Mouse (Mus musculus) ovary, adult 2 months (tissue): ENCODE measurements around the gene Kcnj13. TPM values are rescaled to one million over a fixed set of nuclear protein-coding genes. Genes with fewer than 3 reads are reported as not detected.

Experiments
- polyA plus RNA-seq: library from polyadenylated mRNA; depleted of rRNA; stranded (reverse); fragments of >200 nt; gene quantifications from 2 replicates; pipeline ENCODE4 v1.2.3, GENCODE M21; 2012; rRNA removed

Kcnj13 gene
- 0.12 and 0.17 TPM in 2 replicates for polyA plus RNA-seq

GRCm38 (mm10) chr1:87394594-87394993 lies at the start of gene Kcnj13:
Gene Kcnj13, minus strand, starts transcription at chr1:87394729.

Other genes with a start within 250 kb of the Kcnj13 start
- 2.5 and 3.4 TPM in 2 replicates for gene Ecel1, start 238.2 kb downstream of the Kcnj13 start, polyA plus RNA-seq
- gene Prss56, start 211.4 kb downstream of the Kcnj13 start, polyA plus RNA-seq, result 0.69 and 1.3 TPM in 2 replicates
- gene Chrnd, start 204.1 kb downstream of the Kcnj13 start, polyA plus RNA-seq, result 0.41 and 0.55 TPM in 2 replicates
- 0.33 and 0.85 TPM in 2 replicates for gene Chrng, start 190.1 kb downstream of the Kcnj13 start, polyA plus RNA-seq
- 21.6 and 28.3 TPM in 2 replicates for gene Eif4e2, start 180.8 kb downstream of the Kcnj13 start, polyA plus RNA-seq
- gene Efhd1, start 130.4 kb downstream of the Kcnj13 start, polyA plus RNA-seq, result 137 and 166 TPM in 2 replicates
- gene Gigyf2, start 67.7 kb downstream of the Kcnj13 start, polyA plus RNA-seq, result 25.4 and 29.7 TPM in 2 replicates
- gene Snorc, start 75.5 kb upstream of the Kcnj13 start, polyA plus RNA-seq, result not detected in 2 replicates
- gene Neu2, start 115.2 kb upstream of the Kcnj13 start, polyA plus RNA-seq, result 0.57 and 0.68 TPM in 2 replicates
- gene Ngef, start 179.1 kb upstream of the Kcnj13 start, polyA plus RNA-seq, result 16.9 and 19.5 TPM in 2 replicates
- gene Inpp5d, start 225.6 kb upstream of the Kcnj13 start, polyA plus RNA-seq, result 27.5 and 30.4 TPM in 2 replicates